Mouse (Mus musculus) adrenal gland, postnatal 25 days (tissue): ENCODE measurements at regions not wholly inside any gene's neighbourhood (a gene's known extent, or its start where the extent isn't known, plus 50 kb on each side); places are given as distances from the start of the nearest gene placed in this dataset.
A peak's percentile ranks its signal among the peaks of the same experiment; 100 is the strongest.

Source experiments
- DNase-seq: peaks from one replicate; pipeline ENCODE4 v3.0.0; 2021; ENCODE audit warnings: mixed read lengths

GRCm38 (mm10) chr14:46638516-46638915, 121.8 kb upstream of the Cdkn3 start:
- DNase-seq: no peak

- DNase-seq: no peak
Observed at GRCm38 (mm10) chr14:46637240-46637639, 123.1 kb upstream of the Cdkn3 start.

- peak; percentile 12 for DNase-seq
Observed at GRCm38 (mm10) chr14:46636364-46636763, 124.0 kb upstream of the Cdkn3 start.

- DNase-seq: peak; percentile 10
Observed at GRCm38 (mm10) chr14:46635322-46635721, 125.0 kb upstream of the Cdkn3 start.

GRCm38 (mm10) chr14:46634656-46635244, 125.6 kb upstream of the Cdkn3 start:
- no peak for DNase-seq

GRCm38 (mm10) chr14:46634251-46634650, 126.1 kb upstream of the Cdkn3 start:
- DNase-seq: no peak

GRCm38 (mm10) chr14:46627690-46628089, 132.7 kb upstream of the Cdkn3 start:
- DNase-seq: no peak

- DNase-seq: no peak
Observed at GRCm38 (mm10) chr14:46625760-46626159, 134.6 kb upstream of the Cdkn3 start.

GRCm38 (mm10) chr14:46623645-46624044, 136.7 kb upstream of the Cdkn3 start:
- DNase-seq: no peak

- DNase-seq: no peak
Observed at GRCm38 (mm10) chr14:46616030-46616429, 144.3 kb upstream of the Cdkn3 start.

- no peak for DNase-seq
Observed at GRCm38 (mm10) chr14:46614936-46615335, 145.4 kb upstream of the Cdkn3 start.

GRCm38 (mm10) chr14:46613748-46614147, 146.6 kb upstream of the Cdkn3 start:
- DNase-seq: no peak

- DNase-seq: no peak
Observed at GRCm38 (mm10) chr14:46613211-46613610, 147.1 kb upstream of the Cdkn3 start.

GRCm38 (mm10) chr14:46612584-46612983, 147.8 kb upstream of the Cdkn3 start:
- no peak for DNase-seq

- DNase-seq: no peak
Observed at GRCm38 (mm10) chr14:46610926-46611325, 149.4 kb upstream of the Cdkn3 start.

GRCm38 (mm10) chr14:46610226-46610855, 150.0 kb upstream of the Cdkn3 start:
- DNase-seq: no peak

GRCm38 (mm10) chr14:46606694-46607093, 153.6 kb upstream of the Cdkn3 start:
- DNase-seq: no peak

GRCm38 (mm10) chr14:46606037-46606436, 154.3 kb upstream of the Cdkn3 start:
- DNase-seq: no peak

GRCm38 (mm10) chr14:46604886-46605531, 155.3 kb upstream of the Cdkn3 start:
- DNase-seq: no peak

- no peak for DNase-seq
Observed at GRCm38 (mm10) chr14:46604156-46604885, 156.0 kb upstream of the Cdkn3 start.

- DNase-seq: no peak
Observed at GRCm38 (mm10) chr14:46596696-46597359, 163.5 kb upstream of the Cdkn3 start.

- DNase-seq: no peak
Observed at GRCm38 (mm10) chr14:46594151-46594550, 166.2 kb upstream of the Cdkn3 start.
